Mouse (Mus musculus) monocyte, adult 5-6 weeks (primary cell): ENCODE results near the gene Tulp3. TPM values are rescaled to one million over a fixed set of nuclear protein-coding genes. Genes with fewer than 3 reads are reported as not detected.

Source experiments
- ATAC-seq: fragments of 153-309, 156-312 bp; replicated peaks from 2 replicates; pipeline ENCODE4 v1.8.0; 2017; ENCODE audit warnings: mild to moderate bottlenecking; ENCODE audit not compliant: low TSS enrichment, insufficient number of reproducible peaks, severe bottlenecking, poor library complexity, low FRiP score
- total RNA-seq: library from RNA; stranded (forward); fragments of 200-1000, 200-491, 200-594 nt; gene quantifications from 3 replicates; pipeline ENCODE4 v1.2.3, GENCODE M21; 2017

Tulp3 gene
- total RNA-seq, 1 experiment from 2014 or later: 0.48 TPM

GRCm38 (mm10) chr6:128273507-128273906 is 82.1 kb downstream of the Tulp3 start:
- ATAC-seq: no peak

- ATAC-seq: no peak
Observed at GRCm38 (mm10) chr6:128272754-128273153, 82.9 kb downstream of the Tulp3 start.

Other genes starting within 250 kb of the Tulp3 start
- 0.67 to 5.3 TPM (median 3.0 TPM) in 3 replicates for gene Tspan9, start 212.3 kb downstream of the Tulp3 start, total RNA-seq
- not detected in 3 replicates for gene Tead4, start 55.0 kb downstream of the Tulp3 start, total RNA-seq
- 22.2 to 35.8 TPM (median 32.9 TPM) in 3 replicates for gene Rhno1, start 7.1 kb upstream of the Tulp3 start, total RNA-seq
- 0.64 to 2.4 TPM (median 1.4 TPM) in 3 replicates for gene Foxm1, start 7.1 kb upstream of the Tulp3 start, total RNA-seq
- not detected in 3 replicates for gene Tex52, start 19.6 kb upstream of the Tulp3 start, total RNA-seq
- gene Gm44596, start 19.7 kb upstream of the Tulp3 start, total RNA-seq: not detected in 3 replicates
- gene Nrip2, start 43.4 kb upstream of the Tulp3 start, total RNA-seq: not detected in 3 replicates
- 13.7 to 16.8 TPM (median 16.1 TPM) in 3 replicates for gene Itfg2, start 69.1 kb upstream of the Tulp3 start, total RNA-seq
- 70.0 to 110 TPM (median 79.4 TPM) in 3 replicates for gene Fkbp4, start 82.8 kb upstream of the Tulp3 start, total RNA-seq
- not detected in 3 replicates for gene Pzp, start 170.9 kb upstream of the Tulp3 start, total RNA-seq
- 0.19 TPM in 1 of 3 replicates, not detected in the others for gene A2ml1, start 225.8 kb upstream of the Tulp3 start, total RNA-seq